Mouse (Mus musculus) spleen, postnatal 14 days (tissue): ENCODE data around the gene Atf5.

ENCODE experiments used
- DNase-seq, 2 experiments: peaks; one replicate each; pipeline ENCODE4 v3.0.0; 2021 to 2022; ENCODE audit warnings: low spot score in 2 of 2

Atf5 gene

DNA sequence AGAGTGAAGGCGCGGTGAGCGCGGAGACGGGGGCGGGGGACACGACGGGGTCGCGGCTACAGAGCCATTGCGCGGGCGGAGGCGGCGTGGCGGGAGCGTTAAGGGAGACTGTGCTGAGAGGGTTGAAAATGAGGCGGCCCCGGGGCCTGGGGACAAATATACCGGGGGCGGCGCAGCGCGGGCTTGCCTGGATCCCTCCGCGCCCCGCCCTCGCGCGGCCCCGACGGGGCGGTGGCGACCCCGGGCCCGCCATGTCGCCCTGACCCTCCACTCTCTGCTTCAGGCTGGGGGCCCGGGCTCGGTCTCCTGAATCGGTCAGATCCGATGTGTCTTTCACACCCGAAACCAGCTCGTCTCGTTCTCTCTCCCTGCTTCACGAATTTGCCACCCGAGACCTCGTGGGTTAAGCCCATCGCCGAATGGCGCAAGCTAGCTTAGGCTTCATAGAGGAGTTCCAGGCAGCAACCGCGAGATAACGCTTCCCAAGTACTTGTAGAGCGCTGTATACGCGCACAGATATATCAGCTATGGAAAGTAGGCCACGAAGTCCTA lies at the start of gene Atf5:
Gene Atf5 (minus strand): TSS at position 189 of the 552 bp plus-strand sequence.
- DNase-seq: peak in 1 of 2 experiments; percentile 30

DNA sequence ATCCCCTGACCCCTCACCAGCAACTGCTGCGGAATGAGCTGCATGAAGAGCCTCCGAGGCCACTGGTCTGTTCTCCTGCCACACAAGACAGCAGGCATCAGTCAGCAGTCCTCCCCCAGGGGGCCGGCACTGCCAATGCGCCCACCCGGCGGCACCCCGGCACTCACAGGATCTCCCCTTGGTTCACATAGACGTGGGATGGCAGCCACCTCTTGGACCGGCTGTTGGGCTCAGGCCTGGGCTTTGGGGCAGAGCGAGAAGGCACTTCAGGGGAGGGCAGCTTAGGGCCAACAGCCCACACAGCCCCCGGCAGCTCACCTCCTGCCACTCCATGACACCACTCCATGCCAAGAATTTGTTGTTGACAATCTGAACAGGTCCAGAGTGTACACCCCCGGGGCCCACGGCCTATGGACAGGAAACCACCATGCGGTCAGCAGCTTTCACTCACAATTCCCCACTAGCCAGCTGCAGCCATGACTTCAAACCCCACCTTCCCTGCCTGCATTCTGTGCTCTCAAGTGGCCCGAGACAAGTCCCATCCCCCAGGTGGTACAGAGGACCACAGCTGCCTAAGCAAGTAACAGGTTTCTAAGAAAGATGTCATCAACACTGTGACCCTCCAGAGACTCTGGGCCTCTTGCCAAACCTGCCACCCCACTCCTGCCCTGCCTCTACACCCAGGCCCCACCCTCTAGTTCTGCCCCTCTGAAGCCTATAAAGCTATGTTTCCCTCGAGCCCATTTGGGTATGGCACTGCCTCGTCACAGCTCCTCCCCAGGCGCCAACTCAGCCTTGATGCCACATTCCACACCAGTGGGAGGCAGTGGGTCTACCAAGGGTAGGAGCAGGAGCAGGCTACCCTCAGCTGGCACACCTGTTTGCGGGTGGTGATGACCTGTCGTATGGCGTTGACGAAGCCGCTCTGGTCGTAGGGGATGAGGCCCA lies 48.4 kb upstream of the Atf5 start:
- no peak for DNase-seq

DNA sequence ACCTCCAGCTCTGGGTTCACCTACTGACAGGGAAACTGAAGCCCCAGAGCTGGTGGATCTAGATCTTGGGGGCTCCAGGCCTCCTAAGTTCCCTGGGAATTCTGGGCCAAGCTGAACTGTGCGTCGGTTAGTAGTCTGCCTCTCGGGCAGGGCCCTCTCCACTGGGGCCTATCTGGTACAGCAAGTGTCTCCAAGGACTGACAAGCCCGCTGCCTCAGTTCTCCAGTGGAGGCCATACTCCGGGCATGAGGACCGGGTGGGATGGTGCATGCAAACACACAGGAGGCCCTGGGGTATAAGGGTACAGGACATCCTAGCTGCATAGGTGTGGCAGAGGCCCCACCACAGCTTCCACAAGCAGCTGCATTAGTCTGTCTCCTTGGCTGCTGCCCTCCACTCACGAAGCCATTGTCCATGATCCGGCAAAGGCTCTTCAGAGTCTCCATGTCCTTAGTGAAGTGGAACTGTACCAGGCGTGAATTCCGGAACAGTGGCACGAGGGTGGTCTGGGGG lies 47.6 kb upstream of the Atf5 start:
- DNase-seq: no peak

DNA sequence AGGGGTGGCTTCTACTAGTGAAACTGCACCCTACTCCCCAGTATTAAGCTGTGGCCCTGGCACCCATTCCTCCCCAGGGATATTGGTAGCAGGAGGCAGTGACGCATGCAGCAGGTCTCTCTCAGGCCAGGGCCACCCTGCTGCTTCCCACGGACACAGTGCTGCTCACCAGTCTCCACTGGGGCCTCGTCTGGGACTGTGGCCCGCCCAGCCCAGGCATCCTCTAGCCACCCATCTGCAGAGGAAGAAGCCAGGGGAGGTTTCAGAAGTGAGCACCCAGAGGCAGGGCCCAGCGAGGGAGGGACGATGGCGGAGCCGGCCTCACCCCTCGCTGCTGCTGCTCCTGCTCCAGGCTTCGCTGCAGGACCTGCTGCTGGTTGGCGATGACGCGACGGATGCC lies 46.8 kb upstream of the Atf5 start:
- DNase-seq: no peak

DNA sequence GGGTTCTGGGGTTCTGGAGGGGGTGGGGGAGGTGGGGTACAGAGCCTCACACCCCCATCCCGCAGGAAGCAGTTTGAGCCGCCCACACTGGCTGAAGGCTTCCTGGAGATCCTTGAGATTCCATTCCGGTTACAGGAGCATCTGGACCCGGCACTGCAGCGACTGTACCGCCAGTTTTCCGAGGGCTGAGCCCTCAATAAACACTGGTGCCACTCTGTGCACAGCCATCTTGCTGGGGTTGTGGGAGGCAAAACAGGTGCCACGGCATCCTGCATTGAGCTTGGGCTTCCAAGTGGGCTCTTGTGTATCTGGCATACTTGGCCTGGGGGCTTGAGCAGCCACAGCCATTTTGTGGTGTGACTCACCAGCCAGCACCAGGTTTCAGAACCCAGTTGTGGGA lies 46.0 kb upstream of the Atf5 start:
- no peak for DNase-seq

DNA sequence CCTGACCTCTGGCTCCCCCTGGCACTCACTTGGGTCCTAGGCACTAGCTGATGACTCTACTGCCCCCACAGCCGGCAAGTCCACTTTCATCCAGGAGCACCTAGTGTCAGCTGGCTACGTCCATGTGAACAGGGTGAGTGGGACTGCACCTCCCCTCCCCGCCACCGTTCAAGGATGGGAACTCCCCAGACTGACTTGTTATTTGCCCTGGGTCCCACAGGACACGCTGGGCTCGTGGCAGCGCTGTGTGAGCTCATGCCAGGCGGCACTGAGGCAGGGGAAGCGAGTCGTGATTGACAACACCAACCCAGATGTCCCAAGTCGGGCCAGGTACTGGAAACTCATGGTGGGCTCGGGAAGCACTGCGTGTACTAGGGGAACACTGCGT lies 45.0 kb upstream of the Atf5 start:
- no peak for DNase-seq

DNA sequence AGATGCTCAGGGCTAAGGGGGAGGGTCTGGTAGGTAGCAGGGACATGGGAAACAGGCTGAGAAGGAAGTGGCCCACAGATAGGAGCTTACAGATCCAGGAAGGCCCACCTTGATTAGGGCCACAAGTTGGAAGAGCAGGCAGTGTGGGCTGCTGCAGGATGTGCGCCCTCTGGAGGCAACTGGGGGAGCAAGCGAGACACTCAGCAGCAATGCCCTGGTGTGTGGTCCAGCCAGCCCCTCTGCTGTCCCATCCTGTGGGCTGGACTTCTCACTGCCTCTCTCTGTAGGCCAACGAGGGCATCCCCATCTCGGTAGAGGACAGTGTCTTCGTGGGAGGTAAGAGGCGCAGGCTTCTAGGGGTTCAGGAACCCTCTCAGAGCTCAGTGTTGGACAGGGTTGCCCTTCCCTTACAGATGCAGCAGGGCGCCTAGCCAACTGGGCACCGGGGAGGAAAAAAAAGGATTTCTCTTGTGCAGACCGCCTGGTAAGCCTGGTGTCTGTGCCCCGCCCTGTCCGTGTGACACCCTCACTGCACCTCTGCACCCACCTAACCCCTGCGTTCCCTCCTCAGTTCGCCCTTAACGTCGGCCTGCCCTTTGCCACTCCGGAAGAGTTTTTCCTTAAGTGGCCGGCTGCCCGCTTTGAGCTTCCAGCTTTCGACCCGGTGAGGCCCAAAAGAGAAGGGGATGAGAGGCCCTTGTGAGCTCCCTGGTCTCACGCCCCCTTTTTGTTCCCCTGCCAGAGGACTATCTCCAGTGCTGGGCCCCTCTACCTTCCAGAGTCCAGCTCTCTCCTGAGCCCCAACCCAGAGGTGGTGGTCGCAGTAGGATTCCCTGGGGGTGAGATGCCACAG lies 44.3 kb upstream of the Atf5 start:
- peak; percentile 47 to 71 for DNase-seq

DNA sequence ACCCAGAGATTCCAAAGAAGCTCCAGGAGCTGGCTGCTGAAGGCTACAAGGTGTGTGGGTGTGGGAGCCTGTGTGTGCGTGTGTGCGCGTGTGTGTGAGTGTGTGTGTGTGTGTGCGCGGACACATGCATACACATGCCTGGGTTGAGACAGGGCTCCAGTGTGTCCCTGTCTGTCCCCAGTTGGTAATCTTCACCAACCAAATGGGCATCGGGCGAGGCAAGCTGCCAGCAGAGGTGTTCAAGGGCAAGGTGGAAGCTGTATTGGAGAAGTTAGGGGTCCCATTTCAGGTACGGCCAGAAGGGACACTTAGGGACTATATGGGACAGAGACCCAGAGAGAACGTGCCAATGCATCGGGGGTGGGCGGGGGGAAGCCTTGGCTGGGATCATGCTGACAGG lies 43.4 kb upstream of the Atf5 start:
- no peak for DNase-seq

DNA sequence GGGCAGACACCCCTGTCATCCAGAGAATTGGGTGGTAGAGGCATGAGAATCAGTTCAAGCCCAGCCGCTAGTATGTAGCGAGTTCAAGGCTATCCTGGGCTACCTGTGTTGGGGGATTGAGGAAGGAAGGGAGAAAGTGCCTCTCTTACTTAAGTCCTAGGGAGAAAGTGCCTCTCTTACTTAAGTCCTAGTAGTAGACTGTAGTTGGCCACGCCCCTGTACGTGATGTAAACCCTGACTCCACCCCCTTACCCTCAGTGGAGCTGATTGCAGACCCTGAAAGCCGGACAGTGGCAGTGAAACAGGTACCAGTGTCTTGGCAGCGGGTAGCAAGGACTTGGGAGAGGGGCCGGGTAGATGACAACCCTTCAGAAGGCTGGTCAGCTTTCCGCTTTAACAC lies 41.4 kb upstream of the Atf5 start:
- peak in 1 of 2 experiments; percentile 50 for DNase-seq

DNA sequence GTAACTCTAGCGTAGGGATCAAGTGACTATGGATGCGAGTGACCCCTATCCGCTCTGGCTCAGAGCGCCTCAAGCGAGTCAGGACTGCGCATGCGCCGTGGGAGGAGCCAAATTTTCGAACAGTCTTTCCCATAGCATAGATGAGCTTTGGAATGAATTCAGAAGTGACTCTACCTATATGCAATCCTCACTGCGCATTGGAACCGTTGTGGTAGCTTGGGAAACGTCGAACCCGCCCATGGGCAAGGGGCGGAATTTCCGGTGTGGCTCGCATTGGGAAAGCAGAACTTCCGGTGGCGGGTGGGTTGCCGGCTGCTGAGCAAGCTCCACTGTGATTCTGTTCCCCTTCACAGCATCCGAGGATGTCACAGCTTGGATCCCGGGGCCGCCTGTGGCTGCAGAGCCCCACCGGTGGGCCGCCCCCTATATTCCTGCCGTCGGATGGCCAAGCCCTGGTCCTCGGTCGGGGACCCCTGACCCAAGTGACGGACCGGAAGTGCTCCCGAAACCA lies 40.6 kb upstream of the Atf5 start, which contains the start of gene Pnkp:
Gene Pnkp (plus strand): TSS at position 98 of the 511 bp plus-strand sequence.
- DNase-seq: peak; percentile 66 to 80

DNA sequence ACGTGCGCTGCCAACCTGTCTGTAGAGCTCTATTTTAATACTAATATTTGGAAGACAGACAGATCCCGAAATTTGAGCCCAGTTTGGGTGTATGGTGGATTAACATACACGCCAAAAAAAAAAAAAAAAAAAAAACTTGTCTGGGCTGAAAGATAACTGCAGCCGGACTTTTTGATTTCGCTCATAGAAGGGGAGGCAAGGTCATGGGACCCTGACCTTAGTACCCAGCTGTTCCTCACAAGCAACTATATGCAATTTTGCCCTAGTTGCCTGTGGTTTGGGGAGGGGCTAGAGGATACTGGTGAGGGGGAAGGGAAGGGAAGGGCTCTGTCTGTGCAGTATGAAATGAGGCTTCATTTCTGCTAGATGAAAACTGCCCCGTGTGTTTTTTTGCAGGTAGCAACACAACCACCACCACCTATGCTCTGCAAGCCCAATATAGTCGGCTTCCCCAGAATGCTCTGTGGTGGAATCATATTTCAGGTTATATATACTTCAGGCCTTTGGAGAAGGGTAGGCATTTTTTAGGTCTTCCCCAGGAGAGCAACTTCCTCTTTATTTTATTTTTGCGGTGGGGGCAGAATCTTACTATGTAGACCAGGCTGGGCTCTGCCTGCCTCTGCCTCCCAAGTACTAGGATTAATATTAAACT lies 39.9 kb upstream of the Atf5 start:
- no peak for DNase-seq

DNA sequence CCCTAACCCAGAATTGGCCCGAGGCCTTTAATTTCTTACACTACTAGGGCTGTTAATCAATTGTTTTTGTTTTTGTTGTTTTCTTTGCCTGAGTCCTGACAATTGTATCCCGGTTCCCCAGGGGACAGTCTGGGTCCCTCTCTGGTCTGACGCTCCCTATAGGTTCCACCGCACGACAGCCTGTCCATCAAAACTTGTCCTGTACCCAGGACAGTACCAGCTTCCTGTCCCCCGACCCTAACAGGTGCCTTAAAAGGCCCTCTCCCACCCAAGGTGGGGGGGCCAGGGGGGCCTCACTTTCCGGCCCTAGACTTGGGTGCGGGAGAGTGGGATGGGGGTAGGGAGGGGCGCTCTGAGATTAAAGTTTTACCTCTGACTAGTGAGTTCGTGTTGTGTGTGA lies 38.6 kb upstream of the Atf5 start:
- DNase-seq: no peak

DNA sequence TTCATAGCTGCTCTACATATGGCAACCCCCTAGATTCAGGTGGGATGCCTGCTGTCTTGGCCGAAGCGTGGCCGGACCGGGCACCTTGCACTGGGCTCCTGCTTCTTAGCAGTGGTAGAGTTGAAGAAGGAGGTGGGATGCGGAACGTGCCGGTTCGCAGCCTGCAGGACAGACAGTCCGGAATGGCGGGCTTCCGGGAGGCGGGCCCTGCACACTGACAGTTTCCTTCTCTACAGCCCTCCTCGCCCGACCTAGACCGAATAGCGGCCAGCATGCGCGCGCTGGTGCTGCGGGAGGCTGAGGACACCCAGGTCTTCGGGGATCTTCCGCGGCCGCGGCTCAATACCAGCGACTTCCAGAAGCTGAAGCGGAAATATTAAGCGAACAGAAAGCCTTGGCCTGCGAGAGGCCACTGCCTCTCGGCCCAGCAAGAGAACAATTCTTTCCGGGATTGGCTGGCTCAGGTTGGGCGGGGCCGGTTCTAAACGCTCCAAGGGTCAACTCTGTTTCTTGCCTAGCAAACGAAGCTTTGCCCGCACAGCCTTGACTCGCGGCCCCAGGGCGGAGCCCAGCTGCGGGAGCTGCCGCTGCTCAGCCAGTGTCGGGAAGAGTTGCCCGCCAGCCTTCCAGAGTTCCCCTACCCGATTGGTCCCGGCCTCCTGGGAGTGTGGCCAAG lies 38.0 kb upstream of the Atf5 start:
- DNase-seq: peak; percentile 76 to 77

DNA sequence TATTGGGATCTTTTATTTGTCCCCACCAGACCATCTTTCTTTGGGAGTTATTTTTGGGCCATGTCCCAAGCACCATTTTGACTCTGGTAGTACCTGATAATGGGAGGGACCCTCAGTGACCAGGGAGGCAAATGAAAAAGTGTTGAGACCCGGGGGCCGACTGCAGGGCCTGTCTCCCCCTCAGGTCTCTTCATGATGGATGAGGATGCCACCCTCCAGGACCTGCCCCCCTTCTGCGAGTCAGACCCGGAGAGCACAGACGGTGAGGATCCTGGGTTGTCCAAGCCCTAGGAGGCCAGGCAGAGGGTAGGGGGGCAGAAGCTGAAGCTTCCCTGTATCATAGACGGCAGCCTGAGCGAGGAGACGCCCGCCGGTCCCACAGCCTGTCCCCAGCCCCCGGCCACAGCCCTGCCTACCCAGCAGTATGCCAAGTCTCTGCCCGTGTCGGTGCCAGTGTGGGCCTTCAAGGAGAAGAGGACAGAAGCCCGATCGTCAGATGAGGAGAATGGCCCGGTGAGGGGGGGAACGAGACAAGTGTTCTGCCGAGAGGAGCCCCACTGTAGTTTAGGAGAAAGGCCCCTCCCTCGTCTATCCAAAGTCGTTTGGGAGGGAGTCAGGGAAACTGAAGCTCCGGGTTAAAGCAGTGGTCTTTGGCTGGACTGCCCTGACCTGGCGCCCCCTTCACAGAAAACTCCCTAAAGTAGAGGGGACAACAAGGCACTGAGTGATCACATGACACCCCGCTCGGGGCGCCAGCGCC lies 37.3 kb upstream of the Atf5 start:
- DNase-seq: no peak

DNA sequence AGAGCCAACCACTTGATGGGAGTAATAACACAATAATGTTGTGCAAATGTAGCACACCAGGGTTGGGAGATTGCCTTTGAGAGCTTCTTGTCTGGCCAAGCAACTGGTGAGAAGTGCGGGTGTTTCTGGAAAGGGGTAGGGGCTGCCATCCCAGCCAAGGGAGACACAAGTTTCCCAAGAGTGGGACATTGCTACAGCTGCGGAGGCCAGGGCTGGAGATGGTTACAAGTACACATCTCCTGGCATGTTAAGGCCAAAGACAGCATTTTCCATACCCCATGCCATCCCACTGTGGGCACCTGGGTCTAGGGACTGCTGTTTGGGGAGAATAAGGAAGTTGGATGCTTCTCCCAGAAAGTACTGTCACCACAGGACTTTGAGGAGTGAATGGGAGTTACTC lies 36.6 kb upstream of the Atf5 start:
- DNase-seq: no peak

DNA sequence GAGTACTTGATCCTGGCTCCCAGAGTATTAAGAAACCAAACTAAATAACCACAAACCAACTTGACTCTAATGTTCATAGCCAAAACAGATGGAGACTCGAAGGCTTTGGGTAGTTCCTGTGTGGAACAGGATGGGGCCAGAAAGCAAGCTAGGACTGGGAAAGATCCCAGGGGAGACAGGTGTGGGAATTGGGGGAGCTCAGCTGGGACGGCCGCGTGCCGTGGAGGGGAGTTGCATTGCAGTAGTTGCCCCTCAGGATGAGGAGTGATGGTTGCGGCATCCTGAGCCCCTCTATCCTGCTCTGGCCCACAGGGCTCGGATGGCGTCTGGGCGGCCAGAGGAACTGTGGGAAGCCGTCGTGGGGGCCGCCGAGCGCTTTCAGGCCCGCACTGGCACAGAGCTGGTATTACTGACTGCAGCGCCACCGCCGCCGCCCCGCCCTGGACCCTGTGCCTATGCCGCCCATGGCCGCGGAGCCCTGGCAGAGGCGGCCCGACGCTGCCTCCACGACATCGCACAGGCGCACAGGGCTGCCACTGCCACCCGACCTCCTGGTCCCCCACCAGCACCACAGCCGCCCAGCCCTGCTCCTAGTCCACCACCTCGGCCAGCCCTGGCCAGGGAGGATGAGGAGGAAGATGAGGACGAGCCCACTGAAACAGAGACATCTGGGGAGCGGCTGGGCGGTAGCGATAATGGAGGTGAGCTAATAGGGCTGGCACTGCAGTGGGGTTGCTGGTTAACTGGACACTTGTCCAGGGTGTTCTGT lies 36.0 kb upstream of the Atf5 start:
- no peak for DNase-seq

DNA sequence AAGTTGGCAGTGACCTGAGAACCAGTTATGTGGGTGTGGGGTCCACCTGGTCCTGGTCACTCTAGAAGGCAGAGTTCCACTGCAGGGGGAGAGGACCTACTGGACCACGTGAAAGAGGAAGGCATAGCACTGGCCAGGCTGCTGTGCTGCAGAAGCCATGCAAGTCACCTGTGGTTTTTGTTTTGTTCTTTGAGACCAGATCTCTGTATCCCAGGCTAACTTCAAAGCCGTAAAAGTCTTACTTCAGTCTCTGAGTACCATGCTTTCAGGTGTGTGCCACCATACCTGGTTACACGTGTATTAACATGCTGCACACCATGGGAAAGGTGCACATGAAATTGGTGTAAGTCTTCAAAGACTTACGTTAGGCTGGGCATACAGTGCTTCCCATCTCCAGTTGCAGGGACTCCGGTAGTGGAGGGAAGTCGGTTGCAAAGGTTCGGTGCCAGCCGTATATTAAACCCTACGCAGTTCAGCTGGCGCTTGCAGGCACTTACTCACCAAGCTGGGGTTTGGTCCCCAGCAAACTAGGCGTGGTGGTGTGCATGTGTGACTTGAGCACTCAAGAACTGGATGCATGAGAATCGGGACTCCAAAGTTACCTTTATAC lies 35.3 kb upstream of the Atf5 start:
- DNase-seq: no peak

DNA sequence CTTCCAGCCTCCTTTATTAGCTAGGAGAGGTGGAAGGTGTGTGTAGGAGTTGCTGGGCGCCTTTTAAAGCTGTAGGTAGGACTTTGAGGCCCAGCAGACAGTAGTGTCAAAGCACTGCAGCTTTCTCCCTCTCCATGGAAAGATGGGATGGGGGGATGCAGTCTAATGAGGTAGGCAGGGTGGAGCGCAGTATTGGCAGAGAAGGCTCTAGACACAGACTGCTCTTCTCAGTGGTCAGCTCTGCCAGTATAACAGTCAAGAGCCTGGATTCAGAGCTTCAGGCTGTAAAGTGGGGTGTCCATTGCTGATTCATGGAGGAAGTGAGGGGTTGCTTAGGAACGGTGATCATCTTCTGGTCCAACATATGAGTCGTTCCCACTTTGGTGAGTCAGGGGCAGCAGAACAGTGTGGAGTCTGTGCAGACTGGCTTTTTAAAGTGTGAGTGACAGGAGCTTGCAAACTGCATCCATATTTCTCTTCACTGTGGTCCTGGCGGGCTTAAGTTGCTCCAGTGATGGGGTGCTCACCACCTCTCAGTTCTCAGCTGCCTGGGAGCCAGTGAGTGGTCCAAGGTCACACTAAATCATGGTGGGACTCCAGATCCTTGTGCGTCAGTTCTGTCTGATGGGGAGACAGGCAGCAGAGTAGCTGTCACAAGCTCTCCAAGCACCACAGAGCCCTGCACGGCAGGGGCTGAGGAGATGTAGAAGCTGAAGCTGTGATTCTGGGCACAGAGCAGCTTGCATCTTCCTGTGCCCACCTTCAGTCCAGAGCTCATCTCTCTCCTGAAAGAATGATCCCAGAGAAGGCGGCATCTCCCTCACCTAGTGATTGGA lies 34.5 kb upstream of the Atf5 start:
- no peak for DNase-seq
